Mouse (Mus musculus): Measurements from ENCODE around the gene Mllt3. TPM values are rescaled to one million over a fixed set of nuclear protein-coding genes. Genes with fewer than 3 reads are reported as not detected.

Gene Mllt3
- total RNA-seq, 1 experiment from 2014 or later, result 18.5 TPM

GRCm38 (mm10) chr4:87774515-87774914, 258.6 kb downstream of the Mllt3 start:
- DNase-seq, result no peak

- DNase-seq, result no peak
These were observed 265.2 kb downstream of the Mllt3 start for GRCm38 (mm10) chr4:87767711-87768561.

GRCm38 (mm10) chr4:87765729-87766128, 267.4 kb downstream of the Mllt3 start:
- no peak for DNase-seq

GRCm38 (mm10) chr4:87761075-87761474, 272.1 kb downstream of the Mllt3 start:
- DNase-seq, result no peak

GRCm38 (mm10) chr4:87760297-87760696, 272.9 kb downstream of the Mllt3 start:
- no peak for DNase-seq

GRCm38 (mm10) chr4:87759625-87760024, 273.5 kb downstream of the Mllt3 start:
- DNase-seq, result no peak

- no peak for DNase-seq
These were observed 274.1 kb downstream of the Mllt3 start for GRCm38 (mm10) chr4:87759110-87759509.

GRCm38 (mm10) chr4:87751515-87751864, 281.7 kb downstream of the Mllt3 start:
- no peak for DNase-seq

GRCm38 (mm10) chr4:87750856-87751514, 282.2 kb downstream of the Mllt3 start:
- no peak for DNase-seq

GRCm38 (mm10) chr4:87749532-87750234, 283.5 kb downstream of the Mllt3 start:
- DNase-seq, result no peak

GRCm38 (mm10) chr4:87745016-87745645, 288.0 kb downstream of the Mllt3 start:
- no peak for DNase-seq

GRCm38 (mm10) chr4:87739524-87740128, 293.5 kb downstream of the Mllt3 start:
- DNase-seq, result no peak

GRCm38 (mm10) chr4:87739104-87739503, 294.1 kb downstream of the Mllt3 start:
- DNase-seq, result no peak

- no peak for DNase-seq
These were observed 295.9 kb downstream of the Mllt3 start for GRCm38 (mm10) chr4:87737201-87737806.

GRCm38 (mm10) chr4:87736779-87737178, 296.4 kb downstream of the Mllt3 start:
- no peak for DNase-seq

- DNase-seq, result no peak
These were observed 302.0 kb downstream of the Mllt3 start for GRCm38 (mm10) chr4:87731118-87731672.

- DNase-seq, result no peak
These were observed 304.6 kb downstream of the Mllt3 start for GRCm38 (mm10) chr4:87728581-87728980.

GRCm38 (mm10) chr4:87723448-87723847, 309.7 kb downstream of the Mllt3 start:
- DNase-seq, result no peak
